Mouse (Mus musculus) mesoderm, embryonic 11.5 days (tissue): ENCODE results near the gene Ltb4r2.

ENCODE experiments used
- DNase-seq: peaks from one replicate; pipeline ENCODE4 v3.0.0-alpha.2; 2012; ENCODE audit warnings: low read depth, low spot score

Gene Ltb4r2

GRCm38 (mm10) chr14:55735758-55736157 lies 25.5 kb upstream of the Ltb4r2 start:
- no peak for DNase-seq

- DNase-seq, result no peak
Measured at GRCm38 (mm10) chr14:55737086-55737687, 24.0 kb upstream of the Ltb4r2 start.

GRCm38 (mm10) chr14:55743711-55744110 lies 17.5 kb upstream of the Ltb4r2 start:
- peak; percentile 88 for DNase-seq

GRCm38 (mm10) chr14:55745180-55745860 lies 15.9 kb upstream of the Ltb4r2 start, which contains the start of the genes Dhrs1 and Nop9:
Gene Dhrs1, minus strand, starts transcription at chr14:55745690.
Gene Nop9, plus strand, starts transcription at chr14:55745693.
- DNase-seq, result peak; percentile 89

GRCm38 (mm10) chr14:55745861-55746237 lies 15.4 kb upstream of the Ltb4r2 start:
- DNase-seq, result no peak

- no peak for DNase-seq
Measured at GRCm38 (mm10) chr14:55747051-55747847, 14.0 kb upstream of the Ltb4r2 start.

GRCm38 (mm10) chr14:55757566-55757965 lies 3.7 kb upstream of the Ltb4r2 start:
- DNase-seq, result no peak

GRCm38 (mm10) chr14:55758363-55758784 lies 2.9 kb upstream of the Ltb4r2 start, which contains the start of gene Cideb:
Gene Cideb, minus strand, starts transcription at chr14:55758458.
- peak; percentile 69 for DNase-seq

- peak; percentile 84 for DNase-seq
Measured at GRCm38 (mm10) chr14:55760156-55760555, 1.1 kb upstream of the Ltb4r2 start.

- DNase-seq, result peak; percentile 61
Measured at GRCm38 (mm10) chr14:55762001-55762821, 983 bp downstream of the Ltb4r2 start.

GRCm38 (mm10) chr14:55763166-55763565 lies 1.9 kb downstream of the Ltb4r2 start:
- no peak for DNase-seq

- DNase-seq, result no peak
Measured at GRCm38 (mm10) chr14:55765696-55766095, 4.5 kb downstream of the Ltb4r2 start, which contains the start of gene Ltb4r1. Gene Ltb4r1, plus strand, starts transcription at chr14:55765962.

- DNase-seq, result peak; percentile 69
Measured at GRCm38 (mm10) chr14:55767519-55768414, 6.5 kb downstream of the Ltb4r2 start.

- no peak for DNase-seq
Measured at GRCm38 (mm10) chr14:55768555-55768954, 7.3 kb downstream of the Ltb4r2 start.

- DNase-seq, result no peak
Measured at GRCm38 (mm10) chr14:55769087-55769703, 8.0 kb downstream of the Ltb4r2 start.

- DNase-seq, result no peak
Measured at GRCm38 (mm10) chr14:55776711-55777110, 15.5 kb downstream of the Ltb4r2 start.

GRCm38 (mm10) chr14:55777176-55777575 lies 15.9 kb downstream of the Ltb4r2 start:
- DNase-seq, result no peak

GRCm38 (mm10) chr14:55777806-55778205 lies 16.6 kb downstream of the Ltb4r2 start:
- no peak for DNase-seq

- DNase-seq, result no peak
Measured at GRCm38 (mm10) chr14:55778686-55779085, 17.5 kb downstream of the Ltb4r2 start.

GRCm38 (mm10) chr14:55779656-55780055 lies 18.4 kb downstream of the Ltb4r2 start:
- DNase-seq, result no peak
